Mouse (Mus musculus) liver, adult 2 months (tissue): ENCODE data around the gene Wnt8b.

Source experiments
- CTCF ChIP-seq: fragments of 200-500 bp; IDR thresholded peaks from 2 replicates; pipeline ENCODE4 v1.5.1; 2011; ENCODE audit warnings: low read depth, low read length, control low read depth
- POLR2A ChIP-seq: fragments of 200-500 bp; IDR thresholded peaks from 2 replicates; pipeline ENCODE4 v1.6.1; 2011; ENCODE audit warnings: low read length, control low read depth; ENCODE audit not compliant: insufficient read depth; ENCODE audit errors: extremely low read depth

DNA sequence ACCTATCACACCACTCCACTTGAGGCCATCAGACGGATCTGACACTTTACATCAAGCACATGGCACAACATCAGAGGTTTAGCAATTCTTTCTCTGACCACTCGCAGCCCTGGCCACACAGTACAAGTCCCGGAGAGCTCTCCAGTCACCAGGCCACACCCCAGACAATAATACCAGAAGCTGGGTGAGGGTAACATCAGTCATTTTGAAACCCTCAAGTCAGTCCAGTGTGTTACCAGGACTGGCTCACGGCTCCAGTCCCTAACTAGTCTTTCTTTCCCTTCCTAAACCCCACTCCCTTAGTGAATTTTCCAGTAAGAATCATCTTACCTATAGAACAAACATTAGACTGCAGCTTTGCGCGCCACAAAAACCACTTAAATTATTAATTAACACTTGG, 36.7 kb downstream of the Wnt8b start:
- TF ChIP-seq CTCF (no peak), POLR2A (no peak)
